Mouse (Mus musculus): ENCODE results near the gene Fgfr2. TPM values are rescaled to one million over a fixed set of nuclear protein-coding genes. Genes with fewer than 3 reads are reported as not detected.

Fgfr2 gene
- polyA plus RNA-seq, 1 experiment from 2014 or later, result 18.5 TPM

- Histone ChIP-seq H3K9ac (no peak overlapping the region), H3K27me3 (replicated peaks) (peaks cover 14% of the 10 kb centered on the region), H3K4me1 (0 out of 2 replicates have a peak, but pooled peaks cover 3% of the 10 kb centered on the region), H3K27ac (no peak overlapping the region), H3K36me3 (no peaks in the 10 kb centered on the region), H3K9me3 (replicated peaks) (no peaks in the 10 kb centered on the region), H3K4me2 (no peak overlapping the region), H3K4me3 (no peak overlapping the region)
- peak; percentile 46; the same call in 1 of the 2 replicates for ATAC-seq
- WGBS (ENCODE audit: insufficient replicate concordance), result 62% methylated on average over 4 of the region's 4 CpGs
Observed at GRCm38 (mm10) chr7:130787537-130787936, 2335.6 kb downstream of the Fgfr2 start.

GRCm38 (mm10) chr7:130786708-130787107 is 2336.4 kb downstream of the Fgfr2 start:
- H3K4me2 ChIP-seq, result no peak overlapping the region
- no peaks in the 10 kb centered on the region for H3K36me3 ChIP-seq
- 51% methylated on average over 5 of the region's 5 CpGs for WGBS (ENCODE audit: insufficient replicate concordance)

GRCm38 (mm10) chr7:130785923-130786575 is 2337.1 kb downstream of the Fgfr2 start:
- no peak overlapping the region for H3K27ac ChIP-seq
- no peaks in the 10 kb centered on the region for H3K9me3 ChIP-seq (replicated peaks)
- H3K4me2 ChIP-seq, result no peak overlapping the region
- peaks cover 15% of the 10 kb centered on the region for H3K27me3 ChIP-seq (replicated peaks)
- 0 out of 2 replicates have a peak, but pooled peaks cover 3% of the 10 kb centered on the region for H3K4me1 ChIP-seq
- no peak for ATAC-seq
- H3K36me3 ChIP-seq, result no peaks in the 10 kb centered on the region
- WGBS (ENCODE audit: insufficient replicate concordance), result 76% methylated on average over 12 of the region's 12 CpGs
- no peak overlapping the region for H3K4me3 ChIP-seq
- H3K9ac ChIP-seq, result no peak overlapping the region

More at GRCm38 (mm10) chr7:130786708-130787107, 2336.4 kb downstream of the Fgfr2 start:
- no peak overlapping the region for H3K4me3 ChIP-seq
- no peaks in the 10 kb centered on the region for H3K9me3 ChIP-seq (replicated peaks)
- H3K27me3 ChIP-seq (replicated peaks), result peaks cover 15% of the 10 kb centered on the region
- H3K9ac ChIP-seq, result no peak overlapping the region
- 0 out of 2 replicates have a peak, but pooled peaks cover 3% of the 10 kb centered on the region for H3K4me1 ChIP-seq
- H3K27ac ChIP-seq, result no peak overlapping the region
- ATAC-seq, result no peak

- Histone ChIP-seq H3K4me2 (no peak overlapping the region), H3K9me3 (replicated peaks) (no peaks in the 10 kb centered on the region), H3K9ac (no peak overlapping the region), H3K27me3 (replicated peaks) (peaks cover 19% of the 10 kb centered on the region), H3K36me3 (no peaks in the 10 kb centered on the region), H3K4me3 (no peak overlapping the region), H3K4me1 (0 out of 2 replicates have a peak, but pooled peaks cover 3% of the 10 kb centered on the region), H3K27ac (no peak overlapping the region)
- no peak for ATAC-seq
- 59% methylated on average over 5 of the region's 5 CpGs for WGBS (ENCODE audit: insufficient replicate concordance)
Observed at GRCm38 (mm10) chr7:130782501-130783050, 2340.6 kb downstream of the Fgfr2 start.

GRCm38 (mm10) chr7:130780866-130781419 is 2342.2 kb downstream of the Fgfr2 start:
- no peak for ATAC-seq
- H3K4me3 ChIP-seq, result no peak overlapping the region
- H3K27ac ChIP-seq, result no peak overlapping the region

GRCm38 (mm10) chr7:130773914-130774630 is 2349.1 kb downstream of the Fgfr2 start, which contains the start of gene Btbd16:
Gene Btbd16 (plus strand): TSS chr7:130774069.
- WGBS (ENCODE audit: insufficient replicate concordance), result 38% methylated on average over 9 of the region's 9 CpGs
- H3K27ac ChIP-seq, result no peak within 1 kb of the TSS
- no peak within 1 kb of the TSS for H3K4me2 ChIP-seq
- 0 out of 2 replicates have a peak, but pooled peaks cover 4% of the 10 kb centered on the region for H3K27me3 ChIP-seq (replicated peaks)
- no peaks in the 10 kb centered on the region for H3K36me3 ChIP-seq
- no peak within 1 kb of the TSS for H3K4me3 ChIP-seq
- ATAC-seq, result no peak
- no peak within 1 kb of the TSS for H3K9ac ChIP-seq
- no peaks in the 10 kb centered on the region for H3K9me3 ChIP-seq (replicated peaks)
- peaks cover 10% of the 10 kb centered on the region; the same call in 1 of the 2 replicates for H3K4me1 ChIP-seq

More at GRCm38 (mm10) chr7:130780866-130781419, 2342.2 kb downstream of the Fgfr2 start:
- H3K4me2 ChIP-seq, result no peak overlapping the region
- no peaks in the 10 kb centered on the region for H3K9me3 ChIP-seq (replicated peaks)
- H3K9ac ChIP-seq, result no peak overlapping the region
- WGBS (ENCODE audit: insufficient replicate concordance), result 40% methylated on average over 5 of the region's 5 CpGs
- peaks cover 19% of the 10 kb centered on the region for H3K27me3 ChIP-seq (replicated peaks)
- no peaks in the 10 kb centered on the region for H3K4me1 ChIP-seq
- no peaks in the 10 kb centered on the region for H3K36me3 ChIP-seq

- ATAC-seq, result peak; percentile 46; the same call in 1 of the 2 replicates
- H3K9me3 ChIP-seq (replicated peaks), result no peaks in the 10 kb centered on the region
- 49% methylated on average over 11 of the region's 11 CpGs for WGBS (ENCODE audit: insufficient replicate concordance)
- no peak overlapping the region for H3K9ac ChIP-seq
- no peak overlapping the region for H3K4me3 ChIP-seq
- no peaks in the 10 kb centered on the region for H3K36me3 ChIP-seq
- no peak overlapping the region for H3K27ac ChIP-seq
- 0 out of 2 replicates have a peak, but pooled peaks cover 2% of the 10 kb centered on the region for H3K27me3 ChIP-seq (replicated peaks)
- H3K4me1 ChIP-seq, result peaks cover 10% of the 10 kb centered on the region; the same call in 1 of the 2 replicates
- no peak overlapping the region for H3K4me2 ChIP-seq
Observed at GRCm38 (mm10) chr7:130773171-130773830, 2349.8 kb downstream of the Fgfr2 start.

GRCm38 (mm10) chr7:130770707-130771106 is 2352.4 kb downstream of the Fgfr2 start:
- Histone ChIP-seq H3K27me3 (replicated peaks) (no peaks in the 10 kb centered on the region), H3K4me1 (peaks cover 10% of the 10 kb centered on the region; the same call in 1 of the 2 replicates), H3K4me2 (no peak overlapping the region), H3K4me3 (no peak overlapping the region), H3K36me3 (no peaks in the 10 kb centered on the region), H3K9me3 (replicated peaks) (no peaks in the 10 kb centered on the region), H3K9ac (no peak overlapping the region), H3K27ac (no peak overlapping the region)
- ATAC-seq, result no peak
- 31% methylated on average over 3 of the region's 3 CpGs for WGBS (ENCODE audit: insufficient replicate concordance)

- Histone ChIP-seq H3K27ac (no peak overlapping the region), H3K4me2 (no peak overlapping the region), H3K9ac (no peak overlapping the region), H3K36me3 (no peaks in the 10 kb centered on the region), H3K4me3 (no peak overlapping the region), H3K27me3 (replicated peaks) (no peaks in the 10 kb centered on the region), H3K4me1 (0 out of 2 replicates have a peak, but pooled peaks cover 5% of the 10 kb centered on the region), H3K9me3 (replicated peaks) (no peaks in the 10 kb centered on the region)
- 80% methylated on average over 4 of the region's 4 CpGs for WGBS (ENCODE audit: insufficient replicate concordance)
- ATAC-seq, result no peak
Observed at GRCm38 (mm10) chr7:130768151-130768550, 2355.0 kb downstream of the Fgfr2 start.

GRCm38 (mm10) chr7:130766411-130767170 is 2356.6 kb downstream of the Fgfr2 start:
- Histone ChIP-seq H3K27me3 (replicated peaks) (no peaks in the 10 kb centered on the region), H3K4me2 (no peak overlapping the region), H3K9me3 (replicated peaks) (no peaks in the 10 kb centered on the region), H3K9ac (no peak overlapping the region), H3K36me3 (no peaks in the 10 kb centered on the region), H3K4me1 (no peaks in the 10 kb centered on the region), H3K27ac (no peak overlapping the region), H3K4me3 (no peak overlapping the region)
- ATAC-seq, result no peak
- WGBS (ENCODE audit: insufficient replicate concordance), result 63% methylated on average over 30 of the region's 30 CpGs

- H3K9ac ChIP-seq, result no peak overlapping the region
- ATAC-seq, result no peak
Observed at GRCm38 (mm10) chr7:130764160-130764559, 2359.0 kb downstream of the Fgfr2 start.

More at GRCm38 (mm10) chr7:130764160-130764559, 2359.0 kb downstream of the Fgfr2 start:
- H3K4me1 ChIP-seq, result no peaks in the 10 kb centered on the region
- no peak overlapping the region for H3K4me2 ChIP-seq
- H3K9me3 ChIP-seq (replicated peaks), result no peaks in the 10 kb centered on the region
- no peak overlapping the region for H3K4me3 ChIP-seq
- H3K27ac ChIP-seq, result no peak overlapping the region
- WGBS (ENCODE audit: insufficient replicate concordance), result 86% methylated on average over 17 of the region's 17 CpGs
- H3K36me3 ChIP-seq, result peaks cover 6% of the 10 kb centered on the region
- no peaks in the 10 kb centered on the region for H3K27me3 ChIP-seq (replicated peaks)

Measured in liver, embryonic 12.5 days (tissue).